Mouse (Mus musculus): ENCODE data around the gene Suds3. TPM values are rescaled to one million over a fixed set of nuclear protein-coding genes. Genes with fewer than 3 reads are reported as not detected.
A peak's percentile ranks its signal among the peaks of the same experiment; 100 is the strongest.

The Suds3 gene
- total and polyA plus RNA-seq, 2 experiments, result 61.4 to 77.1 TPM

GRCm38 (mm10) chr5:117149054-117149942 lies 33.4 kb upstream of the Suds3 start:
- no peak overlapping the region for H3K4me3 ChIP-seq (ENCODE audit: insufficient read depth, low read depth, low read length)
- no peak for TF ChIP-seq CTCF (IDR thresholded peaks at IDR 0.05; ENCODE audit: low read depth, low read length)
- TF ChIP-seq POLR2A (IDR thresholded peaks at IDR 0.05; ENCODE audit: extremely low read depth, insufficient read depth, low read length), result no peak
- peaks cover 3% of the 10 kb centered on the region; the same call in 1 of the 2 replicates for H3K4me1 ChIP-seq (ENCODE audit: control insufficient read depth, insufficient read depth, low read length)
- H3K27me3 ChIP-seq (ENCODE audit: control insufficient read depth, insufficient read depth, low read length), result no peaks in the 10 kb centered on the region
- H3K27ac ChIP-seq (replicated peaks; ENCODE audit: insufficient read depth, low read depth, low read length), result no peak overlapping the region
- WGBS, result 80% methylated on average over 16 of the region's 16 CpGs
- DNase-seq (ENCODE audit: extremely low read depth, low read depth, low spot score), result no peak
- H3K9ac ChIP-seq (ENCODE audit: low read depth, low read length), result no peak overlapping the region
- peaks cover 14% of the 10 kb centered on the region; the same call in 1 of the 2 replicates for H3K36me3 ChIP-seq (ENCODE audit: control insufficient read depth, insufficient read depth, low read length)
- H3K79me2 ChIP-seq (ENCODE audit: control insufficient read depth, insufficient read depth, low read length), result peaks cover 60% of the 10 kb centered on the region

- Histone ChIP-seq H3K27ac (replicated peaks; ENCODE audit: insufficient read depth, low read depth, low read length) (no peak overlapping the region), H3K4me3 (ENCODE audit: insufficient read depth, low read depth, low read length) (no peak overlapping the region), H3K9ac (ENCODE audit: low read depth, low read length) (no peak overlapping the region), H3K36me3 (ENCODE audit: control insufficient read depth, insufficient read depth, low read length) (peaks cover 9% of the 10 kb centered on the region; the same call in 1 of the 2 replicates), H3K79me2 (ENCODE audit: control insufficient read depth, insufficient read depth, low read length) (peaks cover 51% of the 10 kb centered on the region), H3K4me1 (ENCODE audit: control insufficient read depth, insufficient read depth, low read length) (peaks cover 15% of the 10 kb centered on the region), H3K27me3 (ENCODE audit: control insufficient read depth, insufficient read depth, low read length) (no peaks in the 10 kb centered on the region)
- no peak for TF ChIP-seq POLR2A (IDR thresholded peaks at IDR 0.05; ENCODE audit: extremely low read depth, insufficient read depth, low read length)
- peak; percentile 42; the same call in 1 of the 2 replicates for TF ChIP-seq CTCF (IDR thresholded peaks at IDR 0.05; ENCODE audit: low read depth, low read length)
- DNase-seq (ENCODE audit: extremely low read depth, low read depth, low spot score), result no peak
- WGBS, result 94% methylated on average over 16 of the region's 16 CpGs
Measured at GRCm38 (mm10) chr5:117147187-117148095, 31.5 kb upstream of the Suds3 start.

DNA sequence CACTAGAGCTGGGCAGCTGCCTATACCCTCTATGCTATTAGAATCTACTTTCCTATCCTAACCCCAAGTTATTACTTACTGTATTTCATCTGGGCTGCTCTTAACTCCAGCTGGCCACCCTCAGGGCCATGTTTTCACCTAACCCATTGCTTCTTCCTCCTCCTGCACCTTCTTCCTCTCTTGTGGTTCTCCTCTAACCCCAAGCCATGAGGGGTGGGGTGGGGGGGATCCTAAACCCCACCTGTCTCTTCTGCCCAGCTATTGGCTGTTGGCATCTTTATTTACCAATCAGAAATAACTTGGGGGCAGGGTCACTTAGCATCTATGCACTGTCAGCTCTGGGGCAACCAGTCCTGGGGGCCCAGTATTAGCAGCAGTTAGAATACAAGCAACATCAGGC lies 30.3 kb upstream of the Suds3 start:
- TF ChIP-seq POLR2A (IDR thresholded peaks at IDR 0.05; ENCODE audit: extremely low read depth, insufficient read depth, low read length), result no peak
- TF ChIP-seq CTCF (IDR thresholded peaks at IDR 0.05; ENCODE audit: low read depth, low read length), result no peak
- DNase-seq (ENCODE audit: extremely low read depth, low read depth, low spot score), result no peak
- Histone ChIP-seq H3K9ac (ENCODE audit: low read depth, low read length) (no peak overlapping the region), H3K4me3 (ENCODE audit: insufficient read depth, low read depth, low read length) (no peak overlapping the region), H3K79me2 (ENCODE audit: control insufficient read depth, insufficient read depth, low read length) (peaks cover 47% of the 10 kb centered on the region), H3K27ac (replicated peaks; ENCODE audit: insufficient read depth, low read depth, low read length) (no peak overlapping the region), H3K27me3 (ENCODE audit: control insufficient read depth, insufficient read depth, low read length) (no peaks in the 10 kb centered on the region), H3K4me1 (ENCODE audit: control insufficient read depth, insufficient read depth, low read length) (peaks cover 15% of the 10 kb centered on the region), H3K36me3 (ENCODE audit: control insufficient read depth, insufficient read depth, low read length) (peaks cover 2% of the 10 kb centered on the region; the same call in 1 of the 2 replicates)

- H3K79me2 ChIP-seq (ENCODE audit: control insufficient read depth, insufficient read depth, low read length), result peaks cover 44% of the 10 kb centered on the region
- no peak for TF ChIP-seq POLR2A (IDR thresholded peaks at IDR 0.05; ENCODE audit: extremely low read depth, insufficient read depth, low read length)
- peak; percentile 87 for TF ChIP-seq CTCF (IDR thresholded peaks at IDR 0.05; ENCODE audit: low read depth, low read length)
- H3K4me3 ChIP-seq (ENCODE audit: insufficient read depth, low read depth, low read length), result no peak overlapping the region
- no peak overlapping the region for H3K27ac ChIP-seq (replicated peaks; ENCODE audit: insufficient read depth, low read depth, low read length)
- H3K27me3 ChIP-seq (ENCODE audit: control insufficient read depth, insufficient read depth, low read length), result no peaks in the 10 kb centered on the region
- 38% methylated on average over 9 of the region's 9 CpGs for WGBS
- H3K36me3 ChIP-seq (ENCODE audit: control insufficient read depth, insufficient read depth, low read length), result no peaks in the 10 kb centered on the region
- no peak overlapping the region for H3K9ac ChIP-seq (ENCODE audit: low read depth, low read length)
- H3K4me1 ChIP-seq (ENCODE audit: control insufficient read depth, insufficient read depth, low read length), result peaks cover 15% of the 10 kb centered on the region
- no peak for DNase-seq (ENCODE audit: extremely low read depth, low read depth, low spot score)
Measured at GRCm38 (mm10) chr5:117143721-117144135, 27.8 kb upstream of the Suds3 start.

DNA sequence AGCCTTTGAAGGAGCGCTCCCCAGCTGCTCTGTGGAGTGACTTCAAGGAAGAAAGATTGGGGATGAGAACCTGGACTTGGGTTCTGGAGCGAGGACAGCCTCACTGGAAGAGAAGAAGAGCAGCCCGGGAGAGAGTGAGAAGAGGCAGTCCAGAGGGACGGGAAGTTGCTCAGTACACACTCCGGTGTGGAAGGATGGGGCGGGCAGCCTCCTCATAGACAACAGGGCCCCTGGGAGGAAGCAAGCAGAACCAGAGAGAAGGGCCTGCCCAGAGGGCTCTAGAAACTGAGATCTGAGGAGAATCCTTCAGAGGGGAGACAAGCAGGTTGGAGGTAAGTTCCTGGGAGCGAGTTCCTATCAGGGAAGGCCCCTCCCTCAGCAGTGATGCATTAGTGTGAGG lies 24.5 kb upstream of the Suds3 start:
- no peak overlapping the region for H3K9ac ChIP-seq (ENCODE audit: low read depth, low read length)
- H3K27ac ChIP-seq (replicated peaks; ENCODE audit: insufficient read depth, low read depth, low read length), result no peak overlapping the region
- H3K79me2 ChIP-seq (ENCODE audit: control insufficient read depth, insufficient read depth, low read length), result peaks cover 35% of the 10 kb centered on the region
- H3K27me3 ChIP-seq (ENCODE audit: control insufficient read depth, insufficient read depth, low read length), result no peaks in the 10 kb centered on the region
- 67% methylated on average over 7 of the region's 7 CpGs for WGBS
- TF ChIP-seq POLR2A (IDR thresholded peaks at IDR 0.05; ENCODE audit: extremely low read depth, insufficient read depth, low read length) (no peak), CTCF (IDR thresholded peaks at IDR 0.05; ENCODE audit: low read depth, low read length) (no peak)
- H3K4me3 ChIP-seq (ENCODE audit: insufficient read depth, low read depth, low read length), result no peak overlapping the region
- H3K4me1 ChIP-seq (ENCODE audit: control insufficient read depth, insufficient read depth, low read length), result peaks cover 28% of the 10 kb centered on the region
- H3K36me3 ChIP-seq (ENCODE audit: control insufficient read depth, insufficient read depth, low read length), result no peaks in the 10 kb centered on the region
- DNase-seq (ENCODE audit: extremely low read depth, low read depth, low spot score), result no peak
